Mouse (Mus musculus): ENCODE measurements at regions not wholly inside any gene's neighbourhood (a gene's known extent, or its start where the extent isn't known, plus 50 kb on each side); places are given as distances from the start of the nearest gene placed in this dataset.

GRCm38 (mm10) chr3:159787776-159788175 is 51.7 kb upstream of the Wls start:
- Histone ChIP-seq H3K27ac (no peak overlapping the region), H3K9me3 (replicated peaks) (no peaks in the 10 kb centered on the region), H3K9ac (no peak overlapping the region), H3K4me2 (no peak overlapping the region), H3K27me3 (no peaks in the 10 kb centered on the region), H3K36me3 (no peaks in the 10 kb centered on the region), H3K4me3 (replicated peaks) (no peak overlapping the region), H3K4me1 (replicated peaks) (no peaks in the 10 kb centered on the region)
- no peak for DNase-seq
- ATAC-seq (ENCODE audit: low read depth): no peak
- WGBS (ENCODE audit: insufficient replicate concordance): 74% methylated on average over 9 of the region's 9 CpGs
